Mouse (Mus musculus): Measurements from ENCODE around the gene Tenm3. TPM values are rescaled to one million over a fixed set of nuclear protein-coding genes. Genes with fewer than 3 reads are reported as not detected.

The Tenm3 gene
- polyA plus RNA-seq, 1 experiment from 2014 or later, result 49.8 TPM

GRCm38 (mm10) chr8:48456328-48457124 lies 387.2 kb downstream of the Tenm3 start:
- Histone ChIP-seq H3K27ac (ENCODE audit: low read depth, low read length) (no peak overlapping the region), H3K27me3 (ENCODE audit: control insufficient read depth, insufficient read depth, low read length) (no peaks in the 10 kb centered on the region), H3K4me1 (replicated peaks; ENCODE audit: control insufficient read depth, insufficient read depth, low read length) (peaks cover 10% of the 10 kb centered on the region), H3K9ac (ENCODE audit: low read depth, low read length) (no peak overlapping the region), H3K9me3 (ENCODE audit: control insufficient read depth, low read length) (no peaks in the 10 kb centered on the region), H3K4me3 (ENCODE audit: low read depth, low read length) (no peak overlapping the region), H3K36me3 (ENCODE audit: control insufficient read depth, insufficient read depth, low read length) (no peaks in the 10 kb centered on the region), H3K4me2 (replicated peaks; ENCODE audit: low read depth, low read length) (peak overlapping the region; percentile 17; the same call in 1 of the 2 replicates)
- DNase-seq (ENCODE audit: low spot score), result peak; percentile 36
- WGBS, result 33% methylated on average over 22 of the region's 22 CpGs
- peak; percentile 53 for ATAC-seq (ENCODE audit: low FRiP score)

DNA sequence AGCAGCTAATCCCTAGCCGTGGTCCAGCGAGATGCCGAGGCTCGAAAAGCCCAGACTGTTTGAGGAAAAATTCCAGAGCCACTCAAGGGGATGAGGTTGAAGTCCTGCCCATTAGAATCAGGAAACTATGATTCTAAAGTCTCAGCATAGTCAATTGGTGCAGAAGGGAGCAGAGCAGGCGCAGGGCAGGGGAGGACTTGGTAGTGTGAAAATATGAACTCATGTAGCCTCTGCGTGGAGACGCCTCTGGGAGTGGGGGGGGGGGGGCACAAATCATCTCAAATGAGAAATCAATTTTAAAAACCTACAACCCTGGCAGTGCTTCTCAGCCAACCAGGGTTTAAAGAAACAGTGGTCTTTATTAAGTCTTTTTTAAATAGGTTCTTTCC lies 392.5 kb downstream of the Tenm3 start:
- 47% methylated on average over 7 of the region's 7 CpGs for WGBS
- Histone ChIP-seq H3K27me3 (ENCODE audit: control insufficient read depth, insufficient read depth, low read length) (no peaks in the 10 kb centered on the region), H3K27ac (ENCODE audit: low read depth, low read length) (no peak overlapping the region), H3K9me3 (ENCODE audit: control insufficient read depth, low read length) (no peaks in the 10 kb centered on the region), H3K9ac (ENCODE audit: low read depth, low read length) (no peak overlapping the region), H3K4me2 (replicated peaks; ENCODE audit: low read depth, low read length) (no peak overlapping the region), H3K36me3 (ENCODE audit: control insufficient read depth, insufficient read depth, low read length) (no peaks in the 10 kb centered on the region), H3K4me1 (replicated peaks; ENCODE audit: control insufficient read depth, insufficient read depth, low read length) (peaks cover 7% of the 10 kb centered on the region), H3K4me3 (ENCODE audit: low read depth, low read length) (no peak overlapping the region)
- no peak for ATAC-seq (ENCODE audit: low FRiP score)
- DNase-seq (ENCODE audit: low spot score), result no peak

DNA sequence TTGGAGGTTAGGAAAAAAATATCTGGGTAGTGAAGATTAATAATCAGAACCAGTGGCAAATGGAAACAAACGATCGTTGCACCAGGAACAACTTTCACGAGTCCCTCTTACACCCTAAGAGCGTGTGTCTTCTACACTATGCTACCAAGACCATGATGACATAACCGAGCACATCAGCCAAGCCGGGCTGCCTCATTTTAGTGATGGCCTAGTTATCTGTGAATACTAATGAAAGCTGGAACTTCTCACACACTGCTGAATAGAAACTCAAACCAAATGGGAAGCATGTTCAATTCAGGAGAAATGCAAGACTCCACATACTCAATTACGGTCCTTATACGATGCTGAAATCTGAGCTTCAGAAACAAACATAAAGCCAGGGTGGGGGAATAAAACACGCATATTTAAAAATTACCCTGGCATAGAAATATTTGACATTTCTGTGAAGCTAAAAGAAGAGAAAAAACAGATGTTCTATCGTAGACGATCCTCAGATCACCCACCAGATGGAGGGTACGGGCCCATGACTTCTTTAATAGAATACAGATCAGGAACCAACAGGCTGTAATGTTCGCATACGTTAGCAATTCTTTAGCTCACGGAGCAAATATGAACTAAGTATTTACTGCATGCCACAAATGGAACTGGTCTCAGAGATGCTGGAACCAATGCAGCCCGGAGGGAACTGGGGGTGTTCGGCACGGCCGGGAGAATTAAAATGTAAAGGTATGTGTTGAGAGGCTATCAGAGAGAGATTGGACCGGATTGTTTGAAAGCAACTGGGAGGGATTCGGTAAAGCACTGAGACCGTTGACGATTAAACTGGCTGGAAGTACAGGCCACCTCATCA lies 393.1 kb downstream of the Tenm3 start:
- H3K4me1 ChIP-seq (replicated peaks; ENCODE audit: control insufficient read depth, insufficient read depth, low read length), result peaks cover 4% of the 10 kb centered on the region
- ATAC-seq (ENCODE audit: low FRiP score), result no peak
- H3K27me3 ChIP-seq (ENCODE audit: control insufficient read depth, insufficient read depth, low read length), result no peaks in the 10 kb centered on the region
- no peak overlapping the region for H3K9ac ChIP-seq (ENCODE audit: low read depth, low read length)
- H3K36me3 ChIP-seq (ENCODE audit: control insufficient read depth, insufficient read depth, low read length), result no peaks in the 10 kb centered on the region
- H3K4me3 ChIP-seq (ENCODE audit: low read depth, low read length), result no peak overlapping the region
- H3K9me3 ChIP-seq (ENCODE audit: control insufficient read depth, low read length), result no peaks in the 10 kb centered on the region
- no peak overlapping the region for H3K4me2 ChIP-seq (replicated peaks; ENCODE audit: low read depth, low read length)
- H3K27ac ChIP-seq (ENCODE audit: low read depth, low read length), result no peak overlapping the region
- no peak for DNase-seq (ENCODE audit: low spot score)
- WGBS, result 75% methylated on average over 23 of the region's 23 CpGs

GRCm38 (mm10) chr8:48449625-48450024 lies 394.1 kb downstream of the Tenm3 start:
- H3K9ac ChIP-seq (ENCODE audit: low read depth, low read length), result no peak overlapping the region
- no peak overlapping the region for H3K27ac ChIP-seq (ENCODE audit: low read depth, low read length)
- H3K4me1 ChIP-seq (replicated peaks; ENCODE audit: control insufficient read depth, insufficient read depth, low read length), result peaks cover 4% of the 10 kb centered on the region
- peak; percentile 27 for DNase-seq (ENCODE audit: low spot score)
- no peak overlapping the region for H3K4me2 ChIP-seq (replicated peaks; ENCODE audit: low read depth, low read length)
- H3K4me3 ChIP-seq (ENCODE audit: low read depth, low read length), result no peak overlapping the region
- no peaks in the 10 kb centered on the region for H3K9me3 ChIP-seq (ENCODE audit: control insufficient read depth, low read length)
- H3K36me3 ChIP-seq (ENCODE audit: control insufficient read depth, insufficient read depth, low read length), result no peaks in the 10 kb centered on the region
- ATAC-seq (ENCODE audit: low FRiP score), result no peak
- H3K27me3 ChIP-seq (ENCODE audit: control insufficient read depth, insufficient read depth, low read length), result no peaks in the 10 kb centered on the region
- WGBS, result 8% methylated on average over 3 of the region's 3 CpGs

DNA sequence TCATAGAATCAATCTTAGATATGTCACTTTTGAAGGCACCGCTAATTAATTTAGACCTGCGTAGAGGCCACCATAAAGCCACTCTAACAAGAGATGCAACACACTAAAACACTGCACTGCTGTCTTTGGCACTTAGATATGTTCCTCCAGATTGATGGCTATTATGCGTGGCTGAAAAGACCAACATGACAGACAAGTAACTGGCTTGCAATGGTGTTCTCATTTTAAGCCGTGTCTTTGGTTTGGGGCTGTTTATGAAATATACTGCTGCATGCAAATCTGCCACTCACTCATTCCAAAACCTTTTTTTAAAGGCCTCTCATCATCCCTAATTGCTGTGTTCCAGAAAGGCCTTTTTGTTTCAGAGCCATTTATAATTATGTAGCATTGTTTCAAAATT lies 398.1 kb downstream of the Tenm3 start:
- H3K4me1 ChIP-seq (replicated peaks; ENCODE audit: control insufficient read depth, insufficient read depth, low read length), result peaks cover under 1% of the 10 kb centered on the region; the same call in 1 of the 2 replicates
- no peak for DNase-seq (ENCODE audit: low spot score)
- no peaks in the 10 kb centered on the region for H3K9me3 ChIP-seq (ENCODE audit: control insufficient read depth, low read length)
- WGBS, result 91% methylated on average over 4 of the region's 4 CpGs
- no peaks in the 10 kb centered on the region for H3K36me3 ChIP-seq (ENCODE audit: control insufficient read depth, insufficient read depth, low read length)
- H3K4me3 ChIP-seq (ENCODE audit: low read depth, low read length), result no peak overlapping the region
- no peaks in the 10 kb centered on the region for H3K27me3 ChIP-seq (ENCODE audit: control insufficient read depth, insufficient read depth, low read length)
- no peak for ATAC-seq (ENCODE audit: low FRiP score)
- no peak overlapping the region for H3K27ac ChIP-seq (ENCODE audit: low read depth, low read length)
- no peak overlapping the region for H3K4me2 ChIP-seq (replicated peaks; ENCODE audit: low read depth, low read length)
- no peak overlapping the region for H3K9ac ChIP-seq (ENCODE audit: low read depth, low read length)

DNA sequence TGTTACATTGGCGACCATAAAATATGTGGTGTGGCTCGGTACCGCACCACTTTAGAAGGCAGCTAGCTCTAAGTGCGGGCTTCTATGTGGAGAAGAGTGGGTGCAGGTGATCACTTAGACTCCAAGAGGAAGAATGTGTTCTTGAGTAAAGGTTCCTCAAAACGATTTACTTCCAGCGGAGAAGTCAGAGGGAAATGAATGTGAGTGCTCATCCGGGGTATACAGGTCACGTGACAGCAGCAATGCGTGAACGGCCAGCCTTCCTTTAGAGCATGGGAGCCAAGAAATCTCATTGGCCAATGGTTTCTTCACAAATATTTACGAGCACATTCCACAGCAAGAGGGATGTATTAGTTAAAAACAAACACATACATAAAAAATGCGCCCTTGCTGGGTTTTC lies 404.3 kb downstream of the Tenm3 start:
- Histone ChIP-seq H3K4me3 (ENCODE audit: low read depth, low read length) (no peak overlapping the region), H3K4me2 (replicated peaks; ENCODE audit: low read depth, low read length) (no peak overlapping the region), H3K9ac (ENCODE audit: low read depth, low read length) (no peak overlapping the region), H3K9me3 (ENCODE audit: control insufficient read depth, low read length) (no peaks in the 10 kb centered on the region), H3K27ac (ENCODE audit: low read depth, low read length) (no peak overlapping the region), H3K4me1 (replicated peaks; ENCODE audit: control insufficient read depth, insufficient read depth, low read length) (no peaks in the 10 kb centered on the region), H3K36me3 (ENCODE audit: control insufficient read depth, insufficient read depth, low read length) (no peaks in the 10 kb centered on the region), H3K27me3 (ENCODE audit: control insufficient read depth, insufficient read depth, low read length) (no peaks in the 10 kb centered on the region)
- WGBS, result 87% methylated on average over 12 of the region's 12 CpGs
- DNase-seq (ENCODE audit: low spot score) (no peak), ATAC-seq (ENCODE audit: low FRiP score) (no peak)

- peak; percentile 44 for DNase-seq (ENCODE audit: low spot score)
- peak overlapping the region; percentile 3; the same call in 1 of the 2 replicates for H3K4me2 ChIP-seq (replicated peaks; ENCODE audit: low read depth, low read length)
- no peak overlapping the region for H3K9ac ChIP-seq (ENCODE audit: low read depth, low read length)
- H3K9me3 ChIP-seq (ENCODE audit: control insufficient read depth, low read length), result no peaks in the 10 kb centered on the region
- H3K36me3 ChIP-seq (ENCODE audit: control insufficient read depth, insufficient read depth, low read length), result no peaks in the 10 kb centered on the region
- no peaks in the 10 kb centered on the region for H3K4me1 ChIP-seq (replicated peaks; ENCODE audit: control insufficient read depth, insufficient read depth, low read length)
- peak; percentile 49 for ATAC-seq (ENCODE audit: low FRiP score)
- H3K4me3 ChIP-seq (ENCODE audit: low read depth, low read length), result no peak overlapping the region
- 27% methylated on average over 16 of the region's 16 CpGs for WGBS
- no peaks in the 10 kb centered on the region for H3K27me3 ChIP-seq (ENCODE audit: control insufficient read depth, insufficient read depth, low read length)
- no peak overlapping the region for H3K27ac ChIP-seq (ENCODE audit: low read depth, low read length)
Observed at GRCm38 (mm10) chr8:48437523-48438207, 406.1 kb downstream of the Tenm3 start.

GRCm38 (mm10) chr8:48425101-48425500 lies 418.6 kb downstream of the Tenm3 start:
- Histone ChIP-seq H3K27ac (ENCODE audit: low read depth, low read length) (no peak overlapping the region), H3K4me2 (replicated peaks; ENCODE audit: low read depth, low read length) (no peak overlapping the region), H3K9ac (ENCODE audit: low read depth, low read length) (no peak overlapping the region), H3K4me3 (ENCODE audit: low read depth, low read length) (no peak overlapping the region), H3K4me1 (replicated peaks; ENCODE audit: control insufficient read depth, insufficient read depth, low read length) (no peaks in the 10 kb centered on the region), H3K9me3 (ENCODE audit: control insufficient read depth, low read length) (no peaks in the 10 kb centered on the region), H3K27me3 (ENCODE audit: control insufficient read depth, insufficient read depth, low read length) (no peaks in the 10 kb centered on the region), H3K36me3 (ENCODE audit: control insufficient read depth, insufficient read depth, low read length) (no peaks in the 10 kb centered on the region)
- 90% methylated on average over 11 of the region's 11 CpGs for WGBS
- ATAC-seq (ENCODE audit: low FRiP score) (no peak), DNase-seq (ENCODE audit: low spot score) (no peak)

Data from hindbrain, embryonic 11.5 days (tissue).